Mouse (Mus musculus) spleen, postnatal 4 days (tissue): ENCODE data around the gene Katnb1.

Experiments
- DNase-seq, 2 experiments: peaks; one replicate each; pipeline ENCODE4 v3.0.0; 2022; ENCODE audit warnings: low spot score in 2 of 2

The Katnb1 gene

DNA sequence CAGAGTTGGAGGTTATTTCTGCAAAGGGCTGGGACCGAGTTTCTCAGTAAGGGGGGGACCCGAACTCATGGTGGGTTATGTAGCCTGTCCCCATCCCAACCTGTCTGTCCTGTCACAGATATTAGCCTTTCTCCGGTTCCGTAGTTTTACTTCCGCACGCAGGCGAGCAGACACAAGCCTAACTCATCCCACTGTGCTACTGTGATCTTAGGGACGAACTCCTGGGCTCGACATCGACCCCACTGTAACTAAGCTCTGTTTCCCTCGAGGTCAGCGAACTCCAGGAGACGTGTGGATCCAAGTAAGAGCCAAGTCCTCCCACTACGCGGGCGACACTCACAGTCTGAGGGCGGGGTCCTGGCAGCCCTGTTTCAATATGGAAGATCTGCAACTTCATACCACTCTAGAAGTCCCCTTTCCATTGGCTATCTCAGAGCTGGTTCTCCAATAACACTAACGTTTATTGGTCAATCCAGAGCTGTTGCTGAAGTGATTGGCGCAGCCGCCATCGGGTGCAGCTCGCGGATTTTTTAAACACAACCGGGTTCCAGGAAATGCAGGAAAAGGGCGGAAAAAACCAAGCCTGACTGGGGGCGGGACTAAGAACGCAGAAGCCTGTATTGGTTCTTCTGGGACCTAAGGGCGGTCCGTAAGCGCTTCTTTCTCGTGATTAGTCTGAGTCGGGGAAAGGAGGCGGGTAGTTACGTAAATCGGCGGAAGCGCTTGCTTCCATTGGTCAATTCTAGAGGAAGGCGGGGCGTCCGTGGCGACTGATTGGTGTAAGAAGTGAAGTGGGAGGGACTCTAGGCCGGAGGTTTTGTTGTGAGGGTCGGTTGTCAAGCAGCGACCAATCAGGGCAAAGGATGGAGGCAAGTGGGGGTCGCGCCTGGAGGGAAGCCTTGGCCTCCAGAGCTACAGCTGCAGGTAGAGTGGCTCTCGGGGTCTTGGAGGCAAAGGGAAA is at the start of gene Katnb1:
Gene Katnb1, plus strand, starts transcription at position 806 of the 961 bp plus-strand sequence.
- DNase-seq, result peak; percentile 97 to 98

DNA sequence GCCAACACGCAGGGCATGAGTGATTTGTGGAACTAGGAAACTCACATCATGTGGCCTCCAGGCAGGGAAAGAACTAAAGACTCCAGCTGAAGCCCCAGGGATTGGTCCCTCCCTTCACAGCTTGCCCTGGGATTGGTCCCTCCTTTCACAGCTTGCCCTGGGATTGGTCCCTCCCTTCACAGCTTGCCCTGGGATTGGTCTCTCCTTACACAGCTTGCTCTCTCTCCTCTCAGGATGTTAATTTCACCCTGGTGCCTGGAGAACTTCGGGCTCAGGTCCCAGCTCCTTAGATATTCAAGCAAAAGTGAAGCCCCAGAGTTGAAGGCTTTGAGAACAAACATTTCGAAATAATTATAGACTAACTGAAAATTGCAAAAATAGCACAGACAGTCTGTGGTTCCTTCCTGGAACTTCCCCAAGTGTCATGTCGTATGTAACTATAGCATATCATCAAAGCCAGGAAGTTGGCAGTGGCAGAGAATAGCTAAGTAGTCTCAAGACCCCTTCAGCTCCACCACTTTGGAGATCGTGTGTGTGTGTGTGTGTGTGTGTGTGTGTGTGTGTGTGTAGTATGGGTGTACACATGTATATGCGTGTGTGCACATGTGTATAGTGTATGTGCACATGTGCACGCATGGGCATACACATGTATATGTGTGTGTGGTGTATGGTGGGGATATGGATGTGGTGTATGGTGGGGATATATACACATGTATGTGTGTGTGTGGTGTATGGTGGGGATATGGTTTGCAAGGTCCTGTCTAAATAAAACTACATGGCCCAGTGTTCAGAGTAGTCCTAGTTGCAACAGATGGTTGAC is 43.7 kb upstream of the Katnb1 start:
- DNase-seq, result peak in 1 of 2 experiments; percentile 36

DNA sequence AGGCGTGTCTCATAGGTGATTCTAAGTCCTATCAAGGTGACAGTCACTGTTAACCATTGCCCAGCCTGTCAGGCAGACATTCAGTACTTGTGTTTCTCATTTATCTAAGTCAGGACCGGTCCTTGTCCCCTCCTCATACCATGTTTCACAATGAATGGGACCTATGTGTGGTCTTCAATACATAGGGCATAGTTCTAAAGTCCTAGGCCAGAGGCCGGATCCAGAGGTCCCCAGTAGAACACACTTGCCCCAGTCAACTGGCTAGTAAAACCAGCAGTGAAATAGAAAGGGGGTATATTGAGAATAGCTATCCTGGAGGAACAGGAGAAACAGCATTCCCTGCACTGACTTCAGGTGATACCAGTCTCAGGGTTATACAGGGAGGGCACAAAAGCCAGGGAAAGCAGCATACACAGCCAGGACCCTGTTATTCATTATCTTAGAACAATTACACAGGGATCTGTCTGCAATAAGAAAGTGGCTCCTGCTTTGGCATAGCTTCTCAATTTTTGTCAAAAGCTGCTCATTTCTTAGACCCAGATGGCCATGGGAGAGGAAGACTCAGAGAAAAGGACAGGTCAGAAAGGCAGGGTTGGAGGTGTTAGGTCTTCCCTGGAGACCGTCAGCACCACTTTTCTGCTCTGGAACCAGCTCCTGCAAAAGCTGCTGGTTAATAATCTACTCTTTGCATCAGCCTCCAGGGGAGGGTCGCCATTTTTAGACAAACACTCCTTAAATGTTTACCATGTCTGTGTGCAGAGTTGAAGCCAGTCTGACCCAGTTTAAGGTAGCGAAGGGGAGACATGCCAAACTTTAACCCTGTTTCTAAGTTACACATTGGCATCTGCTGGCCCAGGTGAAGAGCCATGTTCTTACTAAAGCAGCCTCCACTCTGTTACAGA is 38.9 kb upstream of the Katnb1 start:
- no peak for DNase-seq

DNA sequence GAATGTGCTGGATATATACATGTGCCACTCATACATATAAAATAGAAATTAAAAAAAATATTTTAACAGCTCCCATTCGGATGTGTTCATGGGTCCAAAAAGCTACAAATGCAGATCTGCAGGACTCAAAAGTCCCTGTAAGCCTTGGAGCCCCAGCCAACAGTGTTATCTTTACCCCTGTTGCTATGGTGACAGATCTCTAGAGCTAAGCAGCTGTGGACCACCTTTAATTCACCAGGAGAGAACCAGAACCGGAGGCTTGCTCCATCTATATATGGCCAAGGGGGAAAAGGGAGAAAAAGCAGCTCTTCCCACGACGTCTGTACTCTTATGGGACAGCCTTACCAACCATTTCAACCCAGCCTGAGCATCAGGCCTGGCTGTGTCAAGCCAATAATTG is 36.2 kb upstream of the Katnb1 start:
- no peak for DNase-seq

DNA sequence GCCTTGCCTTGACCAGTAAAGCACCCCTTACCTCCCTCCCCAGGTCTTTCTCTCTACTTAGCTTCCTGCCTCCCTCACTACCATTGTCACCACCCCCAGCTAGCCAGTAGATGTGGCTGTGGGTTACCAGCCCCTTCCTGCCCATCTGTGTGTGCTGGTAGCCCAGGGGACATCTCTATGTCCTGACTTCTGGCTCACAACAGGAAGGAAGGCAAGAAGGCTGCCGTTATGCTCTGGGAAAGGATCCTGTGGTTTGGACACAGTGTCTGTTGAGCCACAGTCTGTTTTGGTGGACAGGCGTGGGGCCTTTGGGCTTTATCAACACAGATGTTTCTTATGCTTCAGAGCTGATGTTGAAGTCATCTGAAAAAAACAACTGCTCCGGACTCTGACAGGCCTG is 34.0 kb upstream of the Katnb1 start:
- no peak for DNase-seq

DNA sequence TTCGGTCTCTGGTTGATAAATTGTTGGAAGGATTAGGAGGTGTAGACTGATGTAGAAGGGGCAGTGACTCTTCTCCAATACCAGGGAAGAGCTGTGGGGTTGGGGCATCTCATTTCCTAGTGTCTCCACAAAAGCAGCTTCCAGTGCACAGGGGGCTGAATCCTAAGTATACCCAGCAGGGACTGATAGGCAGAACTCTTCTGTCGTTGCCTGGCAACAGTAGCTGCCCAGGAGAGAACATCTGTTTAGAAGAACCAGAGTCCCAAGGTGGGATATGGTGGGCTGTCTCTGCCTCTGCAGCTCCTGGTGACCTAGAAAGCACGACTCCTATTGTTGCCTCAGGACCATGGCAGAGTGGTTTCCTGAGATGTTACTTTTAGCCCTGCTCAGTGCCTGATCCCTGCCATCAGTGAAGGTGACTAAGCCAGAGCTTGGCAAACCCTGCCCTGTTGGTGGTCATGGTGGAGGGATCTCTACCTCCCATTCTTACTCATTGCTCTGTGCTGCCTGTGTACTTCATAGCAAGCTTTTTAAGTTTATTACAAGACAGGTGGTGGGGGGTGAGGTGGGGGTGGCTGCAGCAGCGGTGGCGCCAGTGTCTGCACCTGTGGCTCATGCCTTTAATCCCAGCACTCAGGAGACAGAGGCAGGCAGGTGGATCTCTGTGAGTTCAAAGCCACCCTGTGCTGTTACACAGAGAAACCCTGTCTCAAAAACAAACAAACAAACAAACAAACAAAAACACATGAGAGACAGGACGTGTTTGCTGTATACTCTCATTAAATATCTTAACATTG is 32.9 kb upstream of the Katnb1 start:
- no peak for DNase-seq

DNA sequence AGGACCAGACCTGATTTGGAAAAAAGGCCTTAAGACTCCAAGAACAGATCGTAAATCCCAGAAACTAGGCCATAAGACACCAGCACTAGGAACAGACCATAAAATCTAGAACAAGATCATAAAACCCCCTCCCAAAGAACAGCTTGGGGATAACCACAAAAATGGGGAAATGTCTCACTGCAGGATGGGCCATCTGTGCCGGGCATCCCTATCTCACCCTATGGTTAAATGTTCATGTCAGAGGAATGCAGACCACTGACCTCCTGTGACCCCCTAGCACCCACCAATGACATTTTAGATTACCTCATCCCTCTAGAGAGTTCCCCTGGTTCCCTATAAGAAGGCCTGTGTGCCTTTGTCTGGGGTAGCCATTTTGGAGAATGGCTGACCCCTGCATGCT is 31.4 kb upstream of the Katnb1 start:
- DNase-seq, result no peak

DNA sequence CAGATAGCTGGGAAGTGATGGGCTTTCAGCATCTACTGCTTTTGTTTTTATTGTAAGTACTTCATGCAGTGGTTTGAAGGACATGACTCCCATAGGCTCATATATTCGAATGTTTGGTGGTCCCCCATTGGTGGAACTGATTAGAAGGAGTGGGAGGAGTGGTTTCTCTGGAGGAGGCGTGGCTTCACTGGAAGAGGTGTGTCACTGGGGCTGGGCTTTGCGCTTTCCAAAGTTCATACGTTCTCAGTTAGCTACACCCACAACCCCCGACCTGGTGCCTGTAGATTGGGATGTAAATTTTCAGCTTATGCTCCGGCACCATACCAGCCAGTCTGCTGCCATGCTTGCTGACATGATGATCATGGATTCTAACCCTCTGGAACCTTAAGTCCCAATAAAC is 26.5 kb upstream of the Katnb1 start:
- no peak for DNase-seq

DNA sequence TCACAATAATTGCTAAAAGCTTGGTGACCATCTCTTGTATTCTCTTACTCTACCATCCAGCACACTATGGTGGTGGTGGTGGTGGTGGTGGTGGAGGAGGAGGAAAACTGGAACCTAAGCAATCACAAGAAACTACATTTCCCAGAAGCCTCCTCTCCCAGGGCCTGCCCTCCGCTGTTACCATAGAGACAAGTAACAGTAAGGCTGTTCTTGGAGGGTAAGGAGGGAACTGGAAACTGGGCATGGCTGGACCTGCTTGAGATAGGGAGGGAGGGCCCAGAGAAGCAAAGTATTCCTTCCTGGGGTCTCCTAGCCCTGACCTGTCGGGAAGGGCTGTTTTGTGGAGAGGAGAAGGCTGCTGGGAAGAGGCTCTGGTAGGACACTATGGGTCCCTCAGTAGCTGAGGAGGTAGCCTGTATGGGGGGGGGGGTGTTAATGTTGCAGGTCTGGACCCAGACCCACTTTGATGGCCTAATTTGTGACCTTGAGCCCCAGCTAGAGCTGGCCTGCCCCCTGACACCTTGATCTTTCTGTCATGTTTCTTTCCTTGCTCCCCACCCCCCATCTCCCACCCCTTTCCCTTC is 26.0 kb upstream of the Katnb1 start, which contains the start of gene Drc7:
Gene Drc7, plus strand, starts transcription at position 177 of the 584 bp plus-strand sequence.
- DNase-seq, result no peak

DNA sequence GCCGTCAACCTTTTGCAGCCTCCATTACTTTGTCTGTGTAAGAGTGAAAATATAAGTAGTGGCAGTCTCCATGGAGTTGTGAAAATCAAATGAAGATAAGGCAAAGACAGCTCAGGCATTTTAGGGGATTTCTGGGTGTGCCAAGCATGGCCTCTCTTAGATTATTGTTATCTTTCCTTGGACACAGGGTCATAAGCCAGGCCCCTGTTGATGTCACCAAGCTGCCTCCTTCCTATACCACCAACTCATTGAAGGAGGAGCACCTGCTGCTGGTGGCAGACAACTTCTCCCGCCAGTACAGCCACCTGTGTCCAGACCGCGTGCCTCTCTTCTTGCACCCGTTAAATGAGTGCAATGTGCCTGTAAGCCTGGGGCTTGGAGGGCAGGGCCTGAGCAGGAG is 24.6 kb upstream of the Katnb1 start:
- DNase-seq, result no peak

DNA sequence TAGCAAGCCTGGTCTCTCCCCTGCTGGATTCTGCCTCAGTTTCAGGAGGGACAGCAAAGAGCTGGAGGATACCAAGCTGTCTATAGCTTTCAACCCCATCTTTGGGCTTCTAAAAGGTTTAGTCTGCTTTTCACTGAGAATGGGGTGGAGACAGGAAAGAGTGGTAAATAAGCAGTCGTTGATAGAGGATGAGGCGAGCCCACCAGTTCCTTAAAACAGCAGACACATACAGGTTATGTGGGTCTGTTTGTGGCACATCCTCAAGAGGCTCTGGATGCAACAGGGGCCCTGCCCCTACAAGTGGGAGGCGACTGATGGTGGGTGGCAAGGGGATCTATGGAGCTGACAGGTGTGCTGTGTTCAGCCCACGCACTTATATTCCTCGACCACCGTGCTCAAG is 22.3 kb upstream of the Katnb1 start:
- no peak for DNase-seq

DNA sequence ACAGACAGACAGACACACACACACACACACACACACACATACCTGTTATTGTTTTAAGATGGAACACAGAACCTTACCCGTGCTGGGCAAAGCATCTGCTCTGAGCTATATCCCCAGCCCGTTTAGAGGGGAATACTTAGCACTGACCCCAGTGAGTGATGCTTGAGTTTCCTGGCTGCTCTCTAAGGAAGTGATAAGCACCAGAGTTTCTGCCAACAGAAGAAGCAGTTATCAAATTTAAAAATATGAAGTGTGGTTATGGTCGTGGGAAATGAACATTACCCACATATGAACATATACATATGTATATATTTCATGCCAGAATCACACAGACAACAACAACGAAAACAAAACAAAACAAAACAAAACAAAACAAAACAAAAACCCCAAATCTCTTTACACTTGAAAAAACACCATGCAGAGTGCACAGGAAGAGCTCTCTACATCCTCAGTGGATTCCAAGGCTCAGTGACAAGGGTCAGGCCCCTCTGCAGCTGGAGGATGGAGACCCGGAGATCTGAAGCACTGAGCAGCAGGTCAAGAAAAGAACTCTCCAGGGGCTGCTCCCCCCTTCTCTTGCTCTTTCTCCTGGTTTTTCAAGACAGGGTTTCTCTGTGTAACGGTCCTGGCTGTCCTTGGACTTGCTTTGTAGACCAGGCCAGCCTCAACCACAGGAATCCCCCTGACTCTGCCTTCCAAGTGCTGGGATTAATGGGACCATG is 21.0 kb upstream of the Katnb1 start:
- DNase-seq, result no peak

DNA sequence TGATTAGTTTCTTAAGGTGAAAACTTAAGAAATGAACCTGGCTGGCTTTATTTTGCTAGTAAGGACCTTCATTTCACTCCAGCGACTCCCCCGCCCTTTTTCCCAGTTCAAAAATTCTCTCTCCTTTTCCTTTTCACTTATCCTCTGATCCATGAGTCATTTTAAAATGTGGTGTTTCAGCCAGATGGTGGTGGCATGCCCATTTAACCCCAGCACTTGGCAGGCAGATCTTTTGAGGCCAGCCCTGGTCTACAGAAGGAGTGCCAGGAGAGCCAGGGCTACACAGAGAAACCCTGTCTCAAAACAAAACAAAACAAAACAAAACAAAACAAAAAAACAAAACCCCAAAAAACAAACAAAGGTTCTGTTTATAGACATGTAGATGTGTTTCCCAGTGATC is 16.5 kb upstream of the Katnb1 start:
- no peak for DNase-seq

DNA sequence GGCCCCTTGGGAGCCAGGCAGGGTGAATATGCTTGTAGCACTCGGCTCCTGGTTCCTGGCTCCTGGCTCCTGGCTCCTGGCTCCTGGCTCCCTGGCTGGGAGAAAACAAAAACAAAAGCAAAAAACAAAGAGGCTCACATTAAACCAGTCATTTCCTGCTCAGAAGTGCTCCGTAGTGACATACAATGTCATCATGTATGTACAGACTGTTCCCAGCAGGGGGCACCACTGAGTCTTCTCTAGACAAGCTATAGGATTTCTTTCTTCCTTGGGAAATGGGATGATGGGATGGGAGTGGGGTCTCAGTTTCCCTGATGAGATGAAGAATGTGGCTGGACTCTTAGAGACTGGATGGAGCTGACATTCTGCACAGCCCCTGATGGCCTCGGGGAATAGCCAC is 13.4 kb upstream of the Katnb1 start:
- DNase-seq, result peak; percentile 64 to 87

DNA sequence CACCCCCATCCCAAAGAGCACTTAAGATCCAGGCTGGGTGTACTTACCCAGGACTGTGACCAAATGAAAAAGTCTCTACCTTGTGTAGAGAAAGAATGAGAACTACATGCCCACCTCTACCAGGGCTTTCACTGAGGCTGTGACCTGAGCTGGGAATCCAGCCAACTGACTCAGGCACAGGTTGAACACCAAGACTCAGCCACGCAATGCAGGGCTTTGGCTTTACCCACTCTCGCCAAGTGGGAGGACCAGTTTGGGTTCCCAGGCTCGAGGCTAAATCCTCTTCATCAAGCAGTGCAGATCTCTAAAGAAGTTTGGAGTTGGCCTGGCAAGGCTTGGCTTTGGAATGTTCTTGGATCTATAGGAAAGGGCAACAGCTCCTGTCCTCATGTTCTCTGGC is 5.5 kb upstream of the Katnb1 start:
- DNase-seq, result no peak

DNA sequence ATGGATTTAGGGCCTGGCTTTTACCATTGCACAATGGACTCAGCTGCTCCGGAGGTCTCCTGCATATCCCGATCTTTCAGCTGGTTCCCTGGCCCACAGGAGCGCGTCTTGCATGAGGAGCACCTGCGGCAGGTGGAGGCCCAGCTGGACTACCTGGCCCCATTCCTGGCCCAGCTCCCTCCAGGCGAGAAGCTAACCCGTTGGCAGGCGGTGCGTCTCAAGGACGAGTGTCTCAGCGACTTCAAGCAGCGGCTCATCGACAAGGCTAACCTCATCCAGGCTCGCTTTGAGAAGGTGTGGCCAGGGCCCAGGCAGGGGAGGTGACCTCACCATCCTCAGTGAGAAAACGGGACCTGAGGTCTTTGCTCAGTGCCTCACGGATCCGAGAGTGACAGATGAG is 4.8 kb upstream of the Katnb1 start:
- DNase-seq, result no peak

DNA sequence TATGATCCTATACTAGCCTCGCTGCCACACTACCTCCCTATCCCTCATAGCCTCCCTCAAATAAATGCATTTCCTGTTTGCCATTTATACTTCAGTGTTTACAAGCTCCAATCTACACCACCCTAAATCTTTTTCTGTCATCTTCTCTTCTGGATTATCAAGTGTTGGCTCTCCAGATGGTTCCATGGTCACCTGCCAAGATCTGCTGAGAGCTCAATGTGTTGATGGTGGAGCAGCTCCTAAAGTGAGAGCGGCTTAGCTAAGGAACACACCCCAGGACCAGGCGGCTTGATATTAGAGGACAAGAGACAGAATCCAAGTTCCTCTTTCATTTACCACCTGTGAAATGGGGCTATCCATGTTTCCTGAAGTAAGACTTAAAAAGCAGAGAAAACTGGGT is 2.9 kb upstream of the Katnb1 start:
- no peak for DNase-seq

DNA sequence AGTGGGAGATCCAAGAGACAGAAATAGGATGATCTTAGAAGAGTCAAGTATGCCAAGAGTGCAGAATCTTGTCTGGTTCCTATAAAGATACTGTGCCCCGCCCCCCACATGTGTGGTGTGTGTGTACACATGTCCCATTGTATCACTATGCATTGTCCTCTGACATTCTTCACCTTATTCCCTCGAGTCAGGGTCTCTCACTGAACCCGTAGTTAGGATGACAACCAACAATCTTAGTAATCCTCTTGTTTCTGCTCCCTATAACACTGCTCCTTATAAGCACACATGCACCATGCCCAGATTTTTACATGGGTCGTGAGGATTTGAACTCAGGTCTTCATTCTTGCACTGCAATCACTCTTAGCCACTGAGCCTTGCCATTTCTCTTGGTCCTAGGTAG is 1.7 kb upstream of the Katnb1 start:
- DNase-seq, result no peak

DNA sequence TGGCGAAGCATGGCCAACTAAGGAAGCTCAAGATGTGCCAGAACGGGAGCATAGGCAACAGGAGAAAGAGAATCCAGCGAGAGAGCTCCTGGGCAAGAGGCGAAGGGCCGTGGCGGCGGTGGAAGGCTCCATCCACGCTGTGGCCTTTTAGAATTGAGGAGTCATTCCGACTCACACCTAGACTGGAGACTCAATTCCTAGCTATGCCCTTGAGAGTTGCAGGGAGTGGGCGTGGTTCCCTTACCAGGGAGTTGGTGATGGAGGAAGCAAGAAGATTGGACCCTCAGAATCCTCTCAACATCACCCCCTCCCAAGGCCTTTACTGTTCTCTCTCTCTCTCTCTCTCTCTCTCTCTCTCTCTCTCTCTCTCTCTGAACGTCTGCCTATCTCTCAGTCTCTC is 664 bp downstream of the Katnb1 start:
- DNase-seq, result no peak

DNA sequence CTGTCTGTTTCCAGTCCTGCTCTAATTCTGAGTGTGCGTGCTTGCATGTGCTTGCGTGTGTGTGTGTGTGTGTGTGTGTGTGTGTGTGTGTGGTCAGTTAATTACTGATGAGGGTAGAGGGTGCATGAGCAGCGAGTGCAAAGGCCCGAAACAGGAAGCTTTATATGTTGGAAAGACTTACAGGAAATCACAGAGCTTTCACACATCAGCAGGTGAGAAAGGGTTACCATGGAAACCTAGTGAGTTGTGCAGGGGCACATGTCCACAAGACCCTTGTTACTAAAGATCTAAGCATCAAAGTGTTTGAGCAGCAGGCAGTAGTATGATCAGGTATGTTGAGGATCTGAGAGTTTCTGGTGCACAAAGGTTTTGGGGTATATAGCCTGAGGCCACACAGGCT is 3.3 kb downstream of the Katnb1 start:
- DNase-seq, result no peak
